Mouse (Mus musculus) kidney, postnatal 36 days (tissue): Measurements from ENCODE around the gene Uts2b.
"Not testable (repeated sequence)": the region's sequence is repeated elsewhere in the genome, so short reads cannot be mapped to it uniquely, and the experiment has no call there.

ENCODE experiments used
- DNase-seq, 2 experiments: peaks; one replicate each; pipeline ENCODE4 v3.0.0; 2021 to 2022; ENCODE audit warnings: mixed read lengths in 2 of 2

The Uts2b gene

DNA sequence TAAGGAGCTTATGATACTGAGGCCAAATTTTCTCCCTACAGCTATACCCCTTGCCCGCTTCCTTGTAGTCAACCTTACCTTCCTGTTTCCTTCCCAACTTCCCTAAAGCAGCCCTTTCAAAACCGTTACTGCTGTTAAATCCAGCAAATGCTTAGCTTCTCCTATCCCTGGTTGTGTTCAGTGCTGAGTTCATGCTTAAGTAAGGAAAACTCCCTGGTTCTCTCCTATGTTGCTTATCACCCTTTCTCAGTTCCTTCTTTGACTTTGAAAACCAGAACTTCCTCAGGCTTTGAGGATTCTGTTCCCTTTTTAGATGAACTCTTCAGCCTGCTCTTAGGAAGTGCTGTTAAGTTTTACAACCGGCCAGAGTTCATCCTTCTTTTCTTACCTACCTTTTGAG is 4.1 kb upstream of the Uts2b start:
- DNase-seq = no peak

DNA sequence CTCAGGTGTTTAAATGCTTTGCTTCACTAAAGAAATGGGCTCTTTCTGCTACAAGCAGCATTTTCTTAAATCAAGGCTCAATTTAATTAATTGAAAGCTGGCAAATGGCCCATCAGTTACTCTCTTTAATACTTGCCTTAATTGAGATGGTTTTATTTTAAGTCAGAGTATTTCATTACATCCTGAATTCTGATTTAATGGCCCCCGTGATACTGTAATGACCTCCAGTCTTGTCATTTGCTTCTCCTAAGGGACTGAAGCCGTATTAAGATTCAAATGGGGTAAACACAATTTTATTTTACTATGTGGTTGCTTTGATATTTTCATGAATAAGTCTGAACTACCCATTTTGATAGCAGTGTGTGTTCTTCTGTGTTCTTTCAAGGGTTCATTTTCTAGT is 661 bp upstream of the Uts2b start:
- DNase-seq = no peak

DNA sequence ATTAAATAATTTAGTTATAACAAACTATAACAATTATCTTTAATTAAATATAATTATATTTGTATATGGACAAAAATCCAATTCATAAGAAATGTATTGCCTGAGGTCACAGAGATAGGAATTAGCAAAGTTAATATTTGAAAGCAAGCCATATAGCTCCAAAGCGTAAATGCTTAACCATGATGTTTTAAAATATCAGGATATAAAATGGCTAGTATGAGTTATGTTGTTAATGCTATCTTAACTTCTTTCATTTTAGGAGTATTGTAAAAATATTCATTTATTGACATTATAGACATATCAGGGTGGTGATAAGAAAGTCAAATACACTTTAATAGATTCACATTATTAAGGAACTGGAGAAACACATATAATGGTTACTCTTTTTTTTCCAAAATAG is 10.0 kb downstream of the Uts2b start:
- no peak for DNase-seq

DNA sequence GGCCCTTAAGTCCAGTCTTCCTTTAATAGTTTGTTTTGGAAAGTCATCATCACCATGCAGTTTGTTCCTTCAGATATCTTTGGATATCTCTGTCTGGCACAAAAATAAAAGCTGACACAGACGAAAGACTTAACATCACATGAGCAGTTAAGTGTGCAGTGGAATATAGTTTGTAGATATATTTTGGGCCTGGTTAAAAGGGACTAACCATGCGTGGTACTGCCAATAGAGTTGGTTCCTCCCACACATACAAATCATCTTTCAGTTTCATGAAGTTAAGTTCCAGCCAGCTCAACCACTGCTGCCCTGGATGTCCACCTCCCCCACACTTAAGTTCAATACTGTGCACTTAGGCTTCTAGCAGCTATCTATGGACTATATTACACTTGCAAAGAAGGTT is 15.6 kb downstream of the Uts2b start:
- no peak for DNase-seq

DNA sequence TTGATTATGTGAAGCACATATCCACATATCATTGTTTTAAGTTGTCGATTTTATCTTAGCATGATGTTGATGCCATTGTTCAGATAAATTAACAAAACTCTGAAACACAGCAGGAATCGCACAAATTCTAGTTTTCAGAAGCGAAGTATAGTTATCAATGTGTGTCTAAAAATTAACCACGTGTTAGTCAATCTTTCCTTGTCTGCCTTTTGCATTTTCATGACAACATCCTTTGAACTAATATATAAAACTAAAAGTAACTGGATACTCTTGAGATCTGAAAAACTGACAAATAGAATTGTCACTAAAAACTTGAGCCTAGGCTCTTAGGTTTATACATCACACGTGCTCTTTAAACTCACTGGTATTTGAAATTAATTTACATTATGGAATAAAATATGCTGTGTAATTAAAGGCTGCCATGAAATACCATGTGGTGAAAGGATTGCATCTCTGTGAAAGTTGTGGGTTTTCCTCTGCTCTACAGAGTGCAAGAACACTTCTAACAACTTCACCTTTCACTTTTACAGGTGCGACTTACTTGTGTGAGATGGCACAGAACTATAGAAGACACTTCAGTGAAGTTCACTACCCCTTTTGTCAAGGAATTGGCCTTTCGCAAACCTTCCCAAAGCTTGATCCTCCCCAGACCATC is 20.0 kb downstream of the Uts2b start:
- DNase-seq = no peak

DNA sequence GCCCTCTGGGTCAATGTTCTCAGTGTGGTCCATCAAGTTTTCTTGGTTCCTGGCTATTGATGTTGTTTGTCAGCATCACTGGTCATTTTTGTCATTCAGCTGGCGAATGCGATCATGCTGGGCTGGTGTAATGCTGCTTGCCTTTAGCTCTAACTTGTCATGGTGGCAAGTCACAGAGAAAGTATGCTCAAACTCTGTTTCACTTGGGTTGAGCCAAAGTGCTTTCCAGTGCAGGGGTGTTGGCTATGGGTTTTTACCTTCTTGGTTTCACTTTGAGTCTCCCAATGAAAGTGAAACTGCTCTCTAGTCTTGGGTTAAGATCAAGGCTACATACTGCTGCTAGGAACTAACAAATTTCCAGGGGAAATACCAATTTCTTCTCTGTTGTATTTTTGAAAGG is 20.8 kb downstream of the Uts2b start:
- DNase-seq = no peak

DNA sequence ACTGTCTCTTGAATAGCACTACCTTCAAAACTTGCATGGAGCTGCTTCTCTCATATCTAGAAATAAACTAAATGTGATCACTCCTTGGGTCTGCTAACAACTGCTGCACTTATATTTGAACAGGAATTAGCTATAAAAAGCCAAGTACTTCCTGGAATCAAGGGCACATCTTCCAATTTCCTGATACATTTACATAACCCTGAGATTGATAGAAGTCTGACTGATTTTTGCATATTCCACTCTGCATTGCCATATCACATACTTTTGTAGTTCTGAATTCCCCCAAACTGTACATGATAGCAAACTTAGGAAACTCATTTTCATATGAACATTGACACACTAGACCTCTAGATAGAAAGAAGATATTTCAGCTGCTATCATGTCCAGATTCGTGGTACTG is 21.7 kb downstream of the Uts2b start:
- no peak for DNase-seq

DNA sequence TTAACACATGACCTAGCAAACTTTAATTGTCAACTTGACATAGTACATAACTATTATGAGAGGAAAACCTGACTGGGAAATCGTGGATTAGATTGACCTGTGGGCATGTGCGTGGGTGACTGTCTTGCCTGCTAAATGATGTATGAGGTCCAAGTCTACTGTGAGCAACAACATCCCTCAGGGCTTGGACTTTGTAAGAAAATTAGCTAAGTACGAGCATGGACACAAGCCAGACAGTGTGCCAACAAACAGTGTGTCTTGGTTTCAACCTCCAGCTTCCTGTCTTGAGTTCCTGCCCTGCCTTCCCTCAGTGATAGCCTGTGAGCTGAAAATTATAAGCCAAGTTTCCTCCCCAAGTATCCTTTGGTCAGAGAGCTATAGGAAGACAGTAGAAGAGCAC is 22.5 kb downstream of the Uts2b start:
- DNase-seq = peak; percentile 44 to 53

DNA sequence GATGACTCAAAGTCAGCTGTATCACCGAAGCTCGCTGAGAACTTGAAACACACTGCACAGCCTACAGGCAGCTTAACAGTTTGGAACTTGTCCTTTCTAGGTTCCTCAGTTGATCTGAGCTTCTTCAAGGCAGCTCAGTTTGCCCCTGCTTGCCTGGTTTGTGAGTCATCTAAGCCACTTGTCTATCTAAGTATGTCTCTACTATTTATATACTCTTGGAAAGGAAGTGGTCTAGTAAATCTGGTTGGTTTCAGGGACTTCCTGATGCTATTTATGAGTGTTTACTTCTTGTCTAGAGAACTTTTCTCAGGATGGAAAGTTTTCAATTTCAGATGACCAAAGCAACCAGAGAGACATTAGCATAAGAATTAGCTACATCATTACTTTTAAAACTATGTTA is 43.6 kb downstream of the Uts2b start:
- DNase-seq = no peak

DNA sequence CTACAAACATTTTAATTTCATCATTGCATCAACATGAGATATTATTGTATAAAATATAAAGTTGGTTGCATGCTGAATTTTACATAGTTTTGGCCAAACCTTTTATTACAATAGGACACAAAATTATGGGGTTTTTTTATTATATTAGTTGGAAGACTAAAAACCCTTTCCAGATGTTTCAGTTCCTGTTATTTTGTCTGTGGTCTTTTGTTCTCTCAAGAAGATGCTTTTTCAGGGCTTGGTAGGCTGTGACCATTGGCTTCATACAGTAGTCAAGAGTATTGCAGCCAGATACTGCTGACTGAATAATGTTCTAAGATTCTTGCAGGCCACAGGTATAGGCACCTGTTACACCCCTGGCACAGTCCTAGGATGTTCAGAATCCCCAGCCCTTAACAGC is 48.0 kb downstream of the Uts2b start:
- DNase-seq = no peak

DNA sequence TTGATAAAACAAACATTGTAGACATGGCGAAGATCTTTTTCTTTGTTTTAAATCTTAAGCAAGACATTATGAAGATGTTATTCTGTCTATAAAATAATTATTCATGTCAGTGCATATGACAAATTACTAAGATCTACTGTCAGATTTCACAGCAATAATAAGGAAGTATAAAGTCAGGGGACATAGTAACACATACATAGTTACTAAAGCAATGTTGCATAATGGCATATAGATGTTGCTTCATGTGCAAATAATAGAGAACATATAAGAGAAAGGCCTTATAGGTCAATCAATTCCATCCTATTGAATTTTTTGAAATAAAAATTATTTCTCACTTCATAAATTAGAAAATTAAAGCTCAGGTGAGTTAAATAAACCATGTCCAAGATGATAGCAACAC is 50.9 kb downstream of the Uts2b start:
- no peak for DNase-seq

DNA sequence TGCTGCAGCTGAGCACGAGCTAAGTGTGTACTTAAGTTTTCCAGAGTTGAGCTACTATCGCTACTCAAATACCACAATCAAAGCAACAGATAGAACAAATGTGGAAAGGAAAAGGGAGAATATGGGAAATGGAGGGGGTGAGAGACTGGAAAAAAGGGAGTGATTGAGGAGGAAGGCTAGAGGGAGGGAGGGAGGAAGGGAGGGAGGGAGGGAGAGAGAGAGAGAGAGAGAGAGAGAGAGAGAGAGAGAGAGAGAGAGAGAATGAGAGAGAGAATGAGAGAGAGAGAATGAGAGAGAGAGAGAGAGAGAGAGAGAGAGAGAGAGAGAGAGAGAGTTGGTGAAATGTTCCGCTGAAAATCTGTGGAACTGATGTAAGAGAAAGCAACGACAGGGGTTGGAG is 62.9 kb downstream of the Uts2b start, which contains the start of gene Ostn:
Gene Ostn, plus strand, starts transcription at position 301 of the 400 bp plus-strand sequence.
- DNase-seq = not testable (repeated sequence)
